Mouse (Mus musculus) liver, embryonic 12.5 days (tissue): ENCODE data around the gene Helt. TPM values are rescaled to one million over a fixed set of nuclear protein-coding genes. Genes with fewer than 3 reads are reported as not detected.

Experiments used
- ATAC-seq: fragments of 200-750 bp; cut with Nextera tagmentation; 2 replicates; pipeline ENCODE4 v1.8.0; 2017; ENCODE audit warnings: moderate number of reproducible peaks, mild to moderate bottlenecking, moderate library complexity
- H3K27ac ChIP-seq: fragments of 300-500 bp; sonication (generic); 2 replicates; pipeline ENCODE4 v1.5.1; 2016; ENCODE audit warnings: mild to moderate bottlenecking
- H3K27me3 ChIP-seq: fragments of 300-500 bp; sonication (generic); replicated peaks from 2 replicates; pipeline ENCODE4 v1.6.1; 2016; ENCODE audit warnings: mild to moderate bottlenecking, moderate library complexity
- H3K36me3 ChIP-seq: fragments of 300-500 bp; sonication (generic); 2 replicates; pipeline ENCODE4 v1.6.1; 2016; ENCODE audit warnings: mild to moderate bottlenecking, moderate library complexity
- H3K4me1 ChIP-seq: fragments of 300-500 bp; sonication (generic); 2 replicates; pipeline ENCODE4 v1.6.1; 2016
- H3K4me2 ChIP-seq: fragments of 300-500 bp; sonication (generic); 2 replicates; pipeline ENCODE4 v1.6.1; 2016; ENCODE audit warnings: mild to moderate bottlenecking, moderate library complexity
- H3K4me3 ChIP-seq: fragments of 300-500 bp; sonication (generic); 2 replicates; pipeline ENCODE4 v1.5.1; 2016; ENCODE audit warnings: mild to moderate bottlenecking, moderate library complexity
- H3K9ac ChIP-seq: fragments of 300-500 bp; sonication (generic); 2 replicates; pipeline ENCODE4 v1.6.1; 2016; ENCODE audit warnings: mild to moderate bottlenecking, moderate library complexity
- H3K9me3 ChIP-seq: fragments of 300-500 bp; sonication (generic); replicated peaks from 2 replicates; pipeline ENCODE4 v1.6.1; 2016; ENCODE audit warnings: mild to moderate bottlenecking, moderate library complexity
- WGBS: fragments of 180-500 bp; shearing (Covaris S2); methylation state at CpG from one replicate; pipeline ENCODE4 v1.1.7; 2016; ENCODE audit not compliant: insufficient replicate concordance; 5-methylcytosine and 5-hydroxymethylcytosine counted together
- polyA plus RNA-seq: library from polyadenylated mRNA; unstranded; fragments of >200 nt; fragmentation: Nextera tagmentation; extraction: Ambion mirVana; gene quantifications from 2 replicates; pipeline ENCODE4 v1.2.1, GENCODE M21; 2016

Gene Helt
- not detected in 2 replicates for polyA plus RNA-seq

- Histone ChIP-seq H3K27ac (no peak within 1 kb of the TSS), H3K4me3 (no peak within 1 kb of the TSS), H3K4me1 (no peaks in the 10 kb centered on the region), H3K9ac (no peak within 1 kb of the TSS), H3K9me3 (no peaks in the 10 kb centered on the region), H3K4me2 (no peak within 1 kb of the TSS), H3K27me3 (peaks cover 98% of the 10 kb centered on the region), H3K36me3 (no peaks in the 10 kb centered on the region)
- ATAC-seq = no peak
- whole genome bisulfite sequencing = 3% methylated on average over 50 of the region's 50 CpGs
Measured at GRCm38 (mm10) chr8:46294181-46294892, at the start of gene Helt. Gene Helt (minus strand): TSS chr8:46294671.

GRCm38 (mm10) chr8:46342272-46342671 is 47.8 kb upstream of the Helt start:
- no peaks in the 10 kb centered on the region for H3K36me3 ChIP-seq
- no peaks in the 10 kb centered on the region for H3K4me1 ChIP-seq
- no peak overlapping the region for H3K4me3 ChIP-seq
- ATAC-seq = no peak
- no peak overlapping the region for H3K27ac ChIP-seq
- H3K9me3 ChIP-seq = no peaks in the 10 kb centered on the region
- 0 out of 2 replicates have a peak, but pooled peaks cover 3% of the 10 kb centered on the region for H3K27me3 ChIP-seq
- no peak overlapping the region for H3K9ac ChIP-seq
- 67% methylated on average over 13 of the region's 13 CpGs for WGBS
- H3K4me2 ChIP-seq = no peak overlapping the region

- Histone ChIP-seq H3K27me3 (0 out of 2 replicates have a peak, but pooled peaks cover 3% of the 10 kb centered on the region), H3K36me3 (no peaks in the 10 kb centered on the region), H3K4me3 (no peak overlapping the region), H3K9me3 (no peaks in the 10 kb centered on the region), H3K9ac (no peak overlapping the region), H3K27ac (no peak overlapping the region), H3K4me1 (no peaks in the 10 kb centered on the region), H3K4me2 (no peak overlapping the region)
- WGBS = 65% methylated on average over 14 of the region's 14 CpGs
- no peak for ATAC-seq
Measured at GRCm38 (mm10) chr8:46340381-46341273, 46.2 kb upstream of the Helt start.

- Histone ChIP-seq H3K27me3 (0 out of 2 replicates have a peak, but pooled peaks cover 3% of the 10 kb centered on the region), H3K4me1 (no peaks in the 10 kb centered on the region), H3K4me3 (no peak overlapping the region), H3K9ac (no peak overlapping the region), H3K9me3 (no peaks in the 10 kb centered on the region), H3K36me3 (no peaks in the 10 kb centered on the region), H3K4me2 (no peak overlapping the region), H3K27ac (no peak overlapping the region)
- no peak for ATAC-seq
- WGBS = 73% methylated on average over 5 of the region's 5 CpGs
Measured at GRCm38 (mm10) chr8:46339317-46339716, 44.8 kb upstream of the Helt start.

- Histone ChIP-seq H3K36me3 (no peaks in the 10 kb centered on the region), H3K9me3 (no peaks in the 10 kb centered on the region), H3K4me1 (no peaks in the 10 kb centered on the region), H3K4me2 (no peak overlapping the region), H3K4me3 (no peak overlapping the region), H3K27ac (no peak overlapping the region), H3K9ac (no peak overlapping the region), H3K27me3 (0 out of 2 replicates have a peak, but pooled peaks cover 3% of the 10 kb centered on the region)
- WGBS = 71% methylated on average over 8 of the region's 8 CpGs
- no peak for ATAC-seq
Measured at GRCm38 (mm10) chr8:46336351-46336750, 41.9 kb upstream of the Helt start.

GRCm38 (mm10) chr8:46332389-46333061 is 38.1 kb upstream of the Helt start:
- no peak overlapping the region for H3K9ac ChIP-seq
- H3K9me3 ChIP-seq = no peaks in the 10 kb centered on the region
- no peaks in the 10 kb centered on the region for H3K4me1 ChIP-seq
- 81% methylated on average over 7 of the region's 7 CpGs for WGBS
- H3K27me3 ChIP-seq = no peaks in the 10 kb centered on the region
- no peak for ATAC-seq
- H3K36me3 ChIP-seq = no peaks in the 10 kb centered on the region
- no peak overlapping the region for H3K4me3 ChIP-seq
- H3K4me2 ChIP-seq = no peak overlapping the region
- no peak overlapping the region for H3K27ac ChIP-seq

- Histone ChIP-seq H3K4me1 (no peaks in the 10 kb centered on the region), H3K9ac (no peak overlapping the region), H3K9me3 (no peaks in the 10 kb centered on the region), H3K27me3 (no peaks in the 10 kb centered on the region), H3K4me3 (no peak overlapping the region), H3K36me3 (no peaks in the 10 kb centered on the region), H3K4me2 (no peak overlapping the region), H3K27ac (no peak overlapping the region)
- 60% methylated on average over 5 of the region's 5 CpGs for WGBS
- ATAC-seq = no peak
Measured at GRCm38 (mm10) chr8:46331801-46332200, 37.3 kb upstream of the Helt start.

GRCm38 (mm10) chr8:46329396-46329795 is 34.9 kb upstream of the Helt start:
- Histone ChIP-seq H3K27me3 (no peaks in the 10 kb centered on the region), H3K4me2 (no peak overlapping the region), H3K9ac (no peak overlapping the region), H3K4me1 (no peaks in the 10 kb centered on the region), H3K27ac (no peak overlapping the region), H3K9me3 (no peaks in the 10 kb centered on the region), H3K36me3 (no peaks in the 10 kb centered on the region), H3K4me3 (no peak overlapping the region)
- 68% methylated on average over 4 of the region's 4 CpGs for WGBS
- no peak for ATAC-seq

GRCm38 (mm10) chr8:46327284-46327683 is 32.8 kb upstream of the Helt start:
- H3K27ac ChIP-seq = no peak overlapping the region
- H3K27me3 ChIP-seq = no peaks in the 10 kb centered on the region
- no peak overlapping the region for H3K4me3 ChIP-seq
- no peaks in the 10 kb centered on the region for H3K9me3 ChIP-seq
- H3K9ac ChIP-seq = no peak overlapping the region
- WGBS = 74% methylated on average over 7 of the region's 7 CpGs
- H3K36me3 ChIP-seq = no peaks in the 10 kb centered on the region
- no peak for ATAC-seq
- no peak overlapping the region for H3K4me2 ChIP-seq
- no peaks in the 10 kb centered on the region for H3K4me1 ChIP-seq

GRCm38 (mm10) chr8:46326715-46327114 is 32.2 kb upstream of the Helt start:
- Histone ChIP-seq H3K9ac (no peak overlapping the region), H3K27me3 (no peaks in the 10 kb centered on the region), H3K4me2 (no peak overlapping the region), H3K36me3 (no peaks in the 10 kb centered on the region), H3K4me3 (no peak overlapping the region), H3K27ac (no peak overlapping the region), H3K9me3 (no peaks in the 10 kb centered on the region), H3K4me1 (no peaks in the 10 kb centered on the region)
- ATAC-seq = no peak
- 69% methylated on average over 5 of the region's 5 CpGs for WGBS

- Histone ChIP-seq H3K9ac (no peak overlapping the region), H3K27ac (no peak overlapping the region), H3K27me3 (no peaks in the 10 kb centered on the region), H3K4me3 (no peak overlapping the region), H3K4me2 (no peak overlapping the region), H3K9me3 (no peaks in the 10 kb centered on the region), H3K36me3 (no peaks in the 10 kb centered on the region), H3K4me1 (no peaks in the 10 kb centered on the region)
- ATAC-seq = no peak
- 62% methylated on average over 5 of the region's 5 CpGs for WGBS
Measured at GRCm38 (mm10) chr8:46324676-46325075, 30.2 kb upstream of the Helt start.
